Mouse (Mus musculus): ENCODE data around the gene Nagpa. TPM values are rescaled to one million over a fixed set of nuclear protein-coding genes. Genes with fewer than 3 reads are reported as not detected.

Nagpa gene
- polyA plus RNA-seq, 1 experiment from 2014 or later = 8.9 TPM

- ATAC-seq (ENCODE audit: low read depth) = no peak
- Histone ChIP-seq H3K9me3 (ENCODE audit: control insufficient read depth, low read length) (no peaks in the 10 kb centered on the region), H3K27me3 (ENCODE audit: control insufficient read depth, insufficient read depth, low read length) (no peaks in the 10 kb centered on the region), H3K27ac (ENCODE audit: low read depth, low read length) (no peak overlapping the region), H3K4me2 (ENCODE audit: low read depth, low read length) (no peak overlapping the region), H3K9ac (replicated peaks; ENCODE audit: low read depth, low read length) (no peak overlapping the region), H3K4me3 (ENCODE audit: low read depth, low read length) (no peak overlapping the region), H3K4me1 (ENCODE audit: control insufficient read depth, insufficient read depth, low read length) (no peaks in the 10 kb centered on the region), H3K36me3 (ENCODE audit: control insufficient read depth, insufficient read depth, low read length) (no peaks in the 10 kb centered on the region)
- 75% methylated on average over 2 of the region's 2 CpGs for WGBS
These were observed 6.6 kb upstream of the Nagpa start for GRCm38 (mm10) chr16:5210365-5210764.

DNA sequence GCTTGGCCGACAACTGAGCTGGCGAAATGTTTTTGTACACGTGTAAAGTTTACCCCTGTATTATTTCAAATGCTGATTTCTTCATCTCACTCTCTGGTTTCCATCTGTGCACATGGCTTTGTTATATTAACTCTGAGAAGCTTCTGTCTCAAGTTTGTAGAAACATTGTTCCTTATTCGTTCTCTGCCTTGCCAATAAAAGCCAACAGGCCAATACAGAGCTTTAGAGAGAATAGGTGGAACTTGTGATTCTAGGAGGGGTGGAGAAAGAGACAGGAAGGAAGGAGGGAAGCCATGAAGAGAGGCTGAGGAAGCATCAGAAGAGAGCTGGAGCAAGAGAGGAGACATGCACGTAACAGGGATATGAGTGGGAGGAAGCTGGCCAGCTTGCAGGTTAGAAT, 2.2 kb upstream of the Nagpa start:
- Histone ChIP-seq H3K4me1 (ENCODE audit: control insufficient read depth, insufficient read depth, low read length) (peaks cover 7% of the 10 kb centered on the region; the same call in 1 of the 2 replicates), H3K4me3 (ENCODE audit: low read depth, low read length) (no peak overlapping the region), H3K9me3 (ENCODE audit: control insufficient read depth, low read length) (no peaks in the 10 kb centered on the region), H3K36me3 (ENCODE audit: control insufficient read depth, insufficient read depth, low read length) (no peaks in the 10 kb centered on the region), H3K4me2 (ENCODE audit: low read depth, low read length) (no peak overlapping the region), H3K27ac (ENCODE audit: low read depth, low read length) (no peak overlapping the region), H3K9ac (replicated peaks; ENCODE audit: low read depth, low read length) (no peak overlapping the region), H3K27me3 (ENCODE audit: control insufficient read depth, insufficient read depth, low read length) (no peaks in the 10 kb centered on the region)
- WGBS = 74% methylated on average over 5 of the region's 5 CpGs
- ATAC-seq (ENCODE audit: low read depth) = no peak

DNA sequence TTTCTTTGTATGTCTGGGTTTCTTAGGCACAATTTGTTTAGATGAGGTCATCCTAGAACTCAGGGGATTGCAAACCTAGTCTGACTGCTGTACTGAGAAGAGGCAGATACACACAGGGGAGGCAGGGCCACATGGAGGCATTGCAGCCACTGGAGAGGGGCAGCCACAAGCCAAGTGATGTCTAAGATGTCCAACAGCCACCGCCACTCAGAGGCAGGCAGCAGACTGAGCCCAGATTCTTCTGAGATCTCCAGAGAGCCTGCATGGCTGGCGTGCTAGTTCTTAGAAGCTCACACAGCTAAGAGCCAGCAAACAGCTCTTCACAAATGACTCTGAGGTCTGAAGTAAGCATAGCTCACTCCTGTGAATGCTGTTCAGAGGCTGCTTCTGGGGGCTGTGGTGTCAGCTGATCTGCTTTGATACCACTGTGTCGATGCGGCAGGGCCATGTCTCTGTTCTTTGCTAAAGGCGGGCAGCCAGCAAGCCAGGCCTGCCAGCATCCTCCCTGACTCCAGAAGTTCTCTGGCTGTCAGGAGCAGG, 1.7 kb upstream of the Nagpa start:
- H3K4me1 ChIP-seq (ENCODE audit: control insufficient read depth, insufficient read depth, low read length) = peaks cover 7% of the 10 kb centered on the region; the same call in 1 of the 2 replicates
- WGBS = 87% methylated on average over 5 of the region's 5 CpGs
- H3K4me3 ChIP-seq (ENCODE audit: low read depth, low read length) = no peak overlapping the region
- H3K9me3 ChIP-seq (ENCODE audit: control insufficient read depth, low read length) = no peaks in the 10 kb centered on the region
- H3K27ac ChIP-seq (ENCODE audit: low read depth, low read length) = no peak overlapping the region
- H3K36me3 ChIP-seq (ENCODE audit: control insufficient read depth, insufficient read depth, low read length) = no peaks in the 10 kb centered on the region
- H3K9ac ChIP-seq (replicated peaks; ENCODE audit: low read depth, low read length) = no peak overlapping the region
- H3K27me3 ChIP-seq (ENCODE audit: control insufficient read depth, insufficient read depth, low read length) = no peaks in the 10 kb centered on the region
- H3K4me2 ChIP-seq (ENCODE audit: low read depth, low read length) = no peak overlapping the region
- no peak for ATAC-seq (ENCODE audit: low read depth)

- peak; percentile 64 for ATAC-seq (ENCODE audit: low read depth)
These were observed 612 bp downstream of the Nagpa start for GRCm38 (mm10) chr16:5203200-5203599.

DNA sequence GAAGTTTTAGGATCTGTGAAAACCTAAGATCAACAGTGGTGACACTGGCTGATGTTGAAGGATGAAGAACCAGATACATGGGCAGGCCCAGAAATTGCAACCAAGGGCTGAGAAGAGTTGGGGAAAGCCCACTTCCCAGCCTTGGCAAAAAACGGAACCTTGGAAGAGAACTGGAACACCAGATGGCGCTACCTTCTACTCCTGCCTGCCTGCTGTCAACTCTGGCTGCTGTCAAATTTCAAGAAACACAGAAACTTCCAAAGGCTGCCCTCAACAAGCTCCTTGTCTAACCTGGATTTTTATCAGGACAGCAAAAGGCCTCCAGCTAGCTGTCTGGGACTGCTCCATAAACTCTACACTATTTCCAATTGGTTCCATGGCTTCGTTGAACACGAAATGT, 1.1 kb downstream of the Nagpa start:
- no peaks in the 10 kb centered on the region for H3K36me3 ChIP-seq (ENCODE audit: control insufficient read depth, insufficient read depth, low read length)
- no peak overlapping the region for H3K27ac ChIP-seq (ENCODE audit: low read depth, low read length)
- ATAC-seq (ENCODE audit: low read depth) = no peak
- 14% methylated on average over 4 of the region's 4 CpGs for WGBS
- H3K9ac ChIP-seq (replicated peaks; ENCODE audit: low read depth, low read length) = no peak overlapping the region
- H3K4me1 ChIP-seq (ENCODE audit: control insufficient read depth, insufficient read depth, low read length) = peaks cover 7% of the 10 kb centered on the region; the same call in 1 of the 2 replicates
- peak overlapping the region; percentile 95 for H3K4me2 ChIP-seq (ENCODE audit: low read depth, low read length)
- H3K9me3 ChIP-seq (ENCODE audit: control insufficient read depth, low read length) = no peaks in the 10 kb centered on the region
- no peaks in the 10 kb centered on the region for H3K27me3 ChIP-seq (ENCODE audit: control insufficient read depth, insufficient read depth, low read length)
- peak overlapping the region; percentile 73 for H3K4me3 ChIP-seq (ENCODE audit: low read depth, low read length)

More at GRCm38 (mm10) chr16:5203200-5203599, 612 bp downstream of the Nagpa start:
- 2% methylated on average over 34 of the region's 36 CpGs for WGBS
- Histone ChIP-seq H3K9ac (replicated peaks; ENCODE audit: low read depth, low read length) (peak overlapping the region; percentile 66), H3K4me3 (ENCODE audit: low read depth, low read length) (peak overlapping the region; percentile 73), H3K4me2 (ENCODE audit: low read depth, low read length) (peak overlapping the region; percentile 95), H3K36me3 (ENCODE audit: control insufficient read depth, insufficient read depth, low read length) (no peaks in the 10 kb centered on the region), H3K27me3 (ENCODE audit: control insufficient read depth, insufficient read depth, low read length) (no peaks in the 10 kb centered on the region), H3K4me1 (ENCODE audit: control insufficient read depth, insufficient read depth, low read length) (peaks cover 7% of the 10 kb centered on the region; the same call in 1 of the 2 replicates), H3K9me3 (ENCODE audit: control insufficient read depth, low read length) (no peaks in the 10 kb centered on the region), H3K27ac (ENCODE audit: low read depth, low read length) (no peak overlapping the region)

DNA sequence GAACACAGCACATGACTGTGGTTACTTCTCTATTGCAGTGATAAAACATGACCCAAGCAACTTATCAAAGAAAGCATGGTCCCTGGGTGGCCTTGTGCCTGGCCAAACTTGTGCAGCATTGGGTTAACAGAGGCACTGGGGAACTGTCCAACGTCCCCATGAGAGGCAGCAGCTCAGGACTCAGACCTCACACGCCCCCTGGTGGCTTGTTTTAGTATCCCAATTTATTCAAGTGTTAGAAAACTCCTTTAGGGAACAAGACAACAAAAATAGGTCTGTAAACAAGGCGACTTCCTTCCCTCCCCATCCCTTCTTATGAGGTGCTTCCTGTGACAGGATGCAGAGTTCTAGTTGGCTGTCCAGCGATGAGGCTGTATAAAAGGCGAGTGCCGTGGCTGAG, 8.7 kb downstream of the Nagpa start:
- no peaks in the 10 kb centered on the region for H3K36me3 ChIP-seq (ENCODE audit: control insufficient read depth, insufficient read depth, low read length)
- H3K9ac ChIP-seq (replicated peaks; ENCODE audit: low read depth, low read length) = no peak overlapping the region
- no peaks in the 10 kb centered on the region for H3K9me3 ChIP-seq (ENCODE audit: control insufficient read depth, low read length)
- H3K4me1 ChIP-seq (ENCODE audit: control insufficient read depth, insufficient read depth, low read length) = no peaks in the 10 kb centered on the region
- no peak for ATAC-seq (ENCODE audit: low read depth)
- 34% methylated on average over 6 of the region's 6 CpGs for WGBS
- H3K4me3 ChIP-seq (ENCODE audit: low read depth, low read length) = no peak overlapping the region
- H3K4me2 ChIP-seq (ENCODE audit: low read depth, low read length) = no peak overlapping the region
- no peak overlapping the region for H3K27ac ChIP-seq (ENCODE audit: low read depth, low read length)
- no peaks in the 10 kb centered on the region for H3K27me3 ChIP-seq (ENCODE audit: control insufficient read depth, insufficient read depth, low read length)

GRCm38 (mm10) chr16:5186234-5186633, 17.6 kb downstream of the Nagpa start:
- no peak for ATAC-seq (ENCODE audit: low read depth)
- Histone ChIP-seq H3K9ac (replicated peaks; ENCODE audit: low read depth, low read length) (no peak overlapping the region), H3K27ac (ENCODE audit: low read depth, low read length) (no peak overlapping the region), H3K36me3 (ENCODE audit: control insufficient read depth, insufficient read depth, low read length) (no peaks in the 10 kb centered on the region), H3K4me1 (ENCODE audit: control insufficient read depth, insufficient read depth, low read length) (no peaks in the 10 kb centered on the region), H3K4me2 (ENCODE audit: low read depth, low read length) (no peak overlapping the region), H3K4me3 (ENCODE audit: low read depth, low read length) (no peak overlapping the region), H3K27me3 (ENCODE audit: control insufficient read depth, insufficient read depth, low read length) (no peaks in the 10 kb centered on the region), H3K9me3 (ENCODE audit: control insufficient read depth, low read length) (no peaks in the 10 kb centered on the region)
- WGBS = 81% methylated on average over 7 of the region's 7 CpGs

GRCm38 (mm10) chr16:5185691-5186090, 18.1 kb downstream of the Nagpa start:
- no peaks in the 10 kb centered on the region for H3K27me3 ChIP-seq (ENCODE audit: control insufficient read depth, insufficient read depth, low read length)
- no peaks in the 10 kb centered on the region for H3K9me3 ChIP-seq (ENCODE audit: control insufficient read depth, low read length)
- no peak overlapping the region for H3K9ac ChIP-seq (replicated peaks; ENCODE audit: low read depth, low read length)
- no peaks in the 10 kb centered on the region for H3K4me1 ChIP-seq (ENCODE audit: control insufficient read depth, insufficient read depth, low read length)
- no peak overlapping the region for H3K4me2 ChIP-seq (ENCODE audit: low read depth, low read length)
- no peak overlapping the region for H3K4me3 ChIP-seq (ENCODE audit: low read depth, low read length)
- WGBS = 72% methylated on average over 7 of the region's 7 CpGs
- no peak overlapping the region for H3K27ac ChIP-seq (ENCODE audit: low read depth, low read length)
- no peak for ATAC-seq (ENCODE audit: low read depth)
- no peaks in the 10 kb centered on the region for H3K36me3 ChIP-seq (ENCODE audit: control insufficient read depth, insufficient read depth, low read length)

DNA sequence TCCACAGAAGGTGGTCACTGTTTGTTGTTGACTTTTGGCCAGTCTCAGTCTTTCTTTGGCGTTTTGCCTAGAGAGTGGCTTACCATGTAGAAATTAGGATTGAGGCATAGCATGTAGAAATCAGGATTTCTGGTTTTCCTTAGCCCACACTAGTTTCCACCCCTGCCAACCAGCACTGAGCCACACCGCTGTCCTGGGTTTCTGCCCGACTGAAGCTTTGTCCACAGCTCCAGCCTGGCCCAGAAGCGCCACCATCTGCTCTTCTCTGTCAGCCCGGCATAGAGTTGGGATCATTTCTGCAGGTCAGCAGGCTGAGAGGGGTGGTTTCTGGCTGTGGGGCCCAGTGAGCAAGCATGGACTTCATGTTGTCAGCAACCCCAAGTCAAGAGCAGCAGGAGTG, 18.9 kb downstream of the Nagpa start:
- no peak overlapping the region for H3K4me2 ChIP-seq (ENCODE audit: low read depth, low read length)
- no peak overlapping the region for H3K9ac ChIP-seq (replicated peaks; ENCODE audit: low read depth, low read length)
- no peaks in the 10 kb centered on the region for H3K9me3 ChIP-seq (ENCODE audit: control insufficient read depth, low read length)
- H3K4me1 ChIP-seq (ENCODE audit: control insufficient read depth, insufficient read depth, low read length) = no peaks in the 10 kb centered on the region
- no peak overlapping the region for H3K4me3 ChIP-seq (ENCODE audit: low read depth, low read length)
- no peak overlapping the region for H3K27ac ChIP-seq (ENCODE audit: low read depth, low read length)
- no peaks in the 10 kb centered on the region for H3K36me3 ChIP-seq (ENCODE audit: control insufficient read depth, insufficient read depth, low read length)
- no peaks in the 10 kb centered on the region for H3K27me3 ChIP-seq (ENCODE audit: control insufficient read depth, insufficient read depth, low read length)
- ATAC-seq (ENCODE audit: low read depth) = no peak
- WGBS = 92% methylated on average over 5 of the region's 5 CpGs
